Comparison of ENCODE assay signal across 8 mouse cellular contexts in the genomic region with DNA sequence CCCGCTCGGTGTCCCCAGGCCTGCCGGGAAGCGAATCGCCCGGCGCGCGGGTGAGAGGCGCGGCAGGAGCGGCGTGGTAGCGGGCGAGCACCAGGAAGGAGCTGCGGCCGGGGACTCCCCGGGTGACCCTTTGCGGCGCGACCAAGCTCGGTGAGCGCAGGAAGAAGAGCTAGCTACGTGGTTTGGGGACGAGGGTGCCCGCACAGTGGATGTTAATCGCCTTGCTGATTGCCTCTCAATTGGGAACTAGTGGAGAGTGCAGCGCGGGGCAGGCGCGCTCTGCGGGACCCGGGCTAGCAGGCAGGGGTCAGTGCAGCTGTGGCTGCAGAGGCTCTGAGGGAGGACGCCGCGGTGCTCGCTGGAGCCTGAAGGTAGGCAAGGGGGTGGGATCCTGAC. TPM values are rescaled to one million over a fixed set of nuclear protein-coding genes. Genes with fewer than 3 reads are reported as not detected.
DNase-seq lines count a peak whose midpoint lies in the region; ATAC-seq and TF ChIP-seq lines count a peak whose summit lies in the region.

No protein-coding gene starts in this region.

- intact Hi-C loops in heart, postnatal 14 days (cut with DNase I): loop anchor here (5.0 kb wide), 1 partner anchor 262 kb away; no protein-coding TSS in a partner anchor

- WGBS in heart, embryonic 12.5 days: under 1% methylated on average over 37 of the region's 37 CpGs
- under 1% methylated on average over 37 of the region's 37 CpGs for WGBS in forebrain, embryonic 10.5 days
- WGBS in limb, embryonic 12.5 days: under 1% methylated on average over 37 of the region's 37 CpGs
- WGBS in olfactory bulb, adult 2 months: under 1% methylated on average over 37 of the region's 37 CpGs

- H3K4me2 ChIP-seq in heart, embryonic 12.5 days: peak overlapping the region; percentile 100
- H3K4me2 ChIP-seq in limb, embryonic 12.5 days: peak overlapping the region; percentile 98

- 0 out of 2 replicates have a peak, but pooled peaks have one; percentile 26 for ATAC-seq in heart, embryonic 12.5 days (ENCODE audit: insufficient number of reproducible peaks, low FRiP score)
- peak; percentile 63; the same call in 1 of the 2 replicates for ATAC-seq in limb, embryonic 12.5 days (ENCODE audit: insufficient number of reproducible peaks, insufficient read depth, low FRiP score, low TSS enrichment, low read depth)

- peak overlapping the region; percentile 69 for H3K4me3 ChIP-seq in heart, embryonic 12.5 days
- peak overlapping the region; percentile 55 to 78 for H3K4me3 ChIP-seq in ES-E14 (ENCODE audit: insufficient read depth in 1 of 2, low read depth in 1 of 2, low read length in 2 of 2, poor library complexity in 1 of 2, severe bottlenecking in 1 of 2)
- H3K4me3 ChIP-seq in forebrain, embryonic 10.5 days: peak overlapping the region; percentile 68
- H3K4me3 ChIP-seq in limb, embryonic 12.5 days (replicated peaks): peak overlapping the region; percentile 63
- H3K4me3 ChIP-seq in olfactory bulb, adult 2 months (ENCODE audit: insufficient read depth, low read depth, low read length): peak overlapping the region; percentile 76

- peaks cover 13% of the 10 kb centered on the region for H3K4me1 ChIP-seq in heart, embryonic 12.5 days (replicated peaks)
- 0 out of 4 replicates have a peak, but pooled peaks cover 0 to 2% of the 10 kb centered on the region in 2 experiments for H3K4me1 ChIP-seq in ES-E14 (ENCODE audit: control insufficient read depth in 2 of 2, insufficient read depth in 2 of 2, low read length in 2 of 2, poor library complexity in 1 of 2)
- peaks cover 34% of the 10 kb centered on the region for H3K4me1 ChIP-seq in forebrain, embryonic 10.5 days
- peaks cover 15% of the 10 kb centered on the region for H3K4me1 ChIP-seq in limb, embryonic 12.5 days (replicated peaks)
- peaks cover 14% of the 10 kb centered on the region for H3K4me1 ChIP-seq in olfactory bulb, adult 2 months (ENCODE audit: control insufficient read depth, insufficient read depth, low read length)

- H3K27me3 ChIP-seq in heart, embryonic 12.5 days (replicated peaks): peaks cover 71% of the 10 kb centered on the region
- peaks cover 73% of the 10 kb centered on the region for H3K27me3 ChIP-seq in forebrain, embryonic 10.5 days (ENCODE audit: poor library complexity, severe bottlenecking)
- H3K27me3 ChIP-seq in limb, embryonic 12.5 days: peaks cover 63% of the 10 kb centered on the region

- H3K9me3 ChIP-seq in heart, embryonic 12.5 days (replicated peaks): no peaks in the 10 kb centered on the region
- H3K9me3 ChIP-seq in ES-E14 (ENCODE audit: control insufficient read depth, insufficient read depth, low read depth, low read length): no peaks in the 10 kb centered on the region
- no peaks in the 10 kb centered on the region for H3K9me3 ChIP-seq in forebrain, embryonic 10.5 days
- no peaks in the 10 kb centered on the region for H3K9me3 ChIP-seq in limb, embryonic 12.5 days

- TF ChIP-seq CTCF in olfactory bulb, adult 2 months (IDR thresholded peaks at IDR 0.05; ENCODE audit: insufficient read depth, low read depth, low read length): no peak

- no peak for DNase-seq in heart, postnatal 14 days
- peak; percentile 8 for DNase-seq in ES-E14 (ENCODE audit: low read depth, low spot score)
- no peak for DNase-seq in forebrain, embryonic 10.5 days (ENCODE audit: extremely low spot score, low spot score)
- no peak for DNase-seq in lung, postnatal 14 days
- no peak for DNase-seq in right cerebral cortex, postnatal 4 days

- no peak for TF ChIP-seq POLR2A in olfactory bulb, adult 2 months (IDR thresholded peaks at IDR 0.05; ENCODE audit: insufficient read depth, low read depth, low read length)

- H3K9ac ChIP-seq in heart, embryonic 12.5 days: peak overlapping the region; percentile 62
- H3K9ac ChIP-seq in ES-E14 (ENCODE audit: insufficient read depth, low read depth, low read length, poor library complexity, severe bottlenecking): peak overlapping the region; percentile 8; the same call in 1 of the 2 replicates
- H3K9ac ChIP-seq in limb, embryonic 12.5 days (replicated peaks): peak overlapping the region; percentile 59

- in situ Hi-C loops in ES-E14 (cut with MboI; ENCODE audit: low sequenced_read_pairs in 2 of 2, unreplicated experiment in 2 of 2): no loop called here

- no peak overlapping the region for H3K27ac ChIP-seq in heart, embryonic 12.5 days (ENCODE audit: poor library complexity, severe bottlenecking)
- H3K27ac ChIP-seq in ES-E14 (ENCODE audit: insufficient read depth, low read depth, low read length, poor library complexity, severe bottlenecking): no peak overlapping the region
- H3K27ac ChIP-seq in forebrain, embryonic 10.5 days: peak overlapping the region; percentile 31; the same call in 1 of the 2 replicates
- H3K27ac ChIP-seq in limb, embryonic 12.5 days: no peak overlapping the region
- peak overlapping the region; percentile 43; the same call in 1 of the 2 replicates for H3K27ac ChIP-seq in olfactory bulb, adult 2 months (ENCODE audit: insufficient read depth, low read depth, low read length)

- no peaks in the 10 kb centered on the region for H3K36me3 ChIP-seq in heart, embryonic 12.5 days
- H3K36me3 ChIP-seq in ES-E14 (ENCODE audit: control insufficient read depth, insufficient read depth, low read length, poor library complexity, severe bottlenecking): no peaks in the 10 kb centered on the region
- H3K36me3 ChIP-seq in forebrain, embryonic 10.5 days (replicated peaks): no peaks in the 10 kb centered on the region
- no peaks in the 10 kb centered on the region for H3K36me3 ChIP-seq in limb, embryonic 12.5 days

TF ChIP-seq in ES-E14, 5 proteins besides CTCF, POLR2A, EP300 and RAD21:
- TF ChIP-seq MAFK (IDR thresholded peaks at IDR 0.05; ENCODE audit: insufficient read depth, low read depth, low read length) (no peak), HCFC1 (IDR thresholded peaks at IDR 0.05; ENCODE audit: borderline replicate concordance, insufficient read depth, low read length) (no peak), CHD2 (IDR thresholded peaks at IDR 0.05; ENCODE audit: low read depth, low read length) (no peak), ZNF384 (IDR thresholded peaks at IDR 0.05; ENCODE audit: low read depth, low read length) (no peak), ZC3H11A (IDR thresholded peaks at IDR 0.05; ENCODE audit: borderline replicate concordance, low read depth, low read length) (no peak)
TF ChIP-seq in ES-E14: peak in this region for 0.

RNA-seq across cellular contexts. Expression of gene Pcdh15, which starts 0.7 kb away (rescaled TPM):
- polyA plus RNA-seq in heart, embryonic 12.5 days (2016; fragmentation: Nextera tagmentation; extraction: Ambion mirVana): 0.35 and 0.47 TPM in 2 replicates
- total RNA-seq in heart, postnatal 14 days (2021): under 1 TPM; 0.33 to 0.46 TPM
- total RNA-seq in ES-E14 (2012; rRNA removed): 0.04 TPM in 1 of 2 replicates, not detected in the other
- 0.24 and 0.38 TPM in 2 replicates for polyA plus RNA-seq in forebrain, embryonic 10.5 days (2016; fragmentation: Nextera tagmentation; extraction: Ambion mirVana)
- polyA plus RNA-seq in limb, embryonic 12.5 days (2016; fragmentation: Nextera tagmentation; extraction: Ambion mirVana): 1.7 and 2.6 TPM in 2 replicates
- polyA plus RNA-seq in olfactory bulb, adult 2 months (2012; ENCODE audit: insufficient read depth, insufficient read length, low replicate concordance, missing spikeins): not detected in 2 replicates

Comparison
In these comparisons a context has a peak if more than half of its experiments do, and no peak if none do; other contexts are left out.
1. H3K27ac ChIP-seq: peak in forebrain, embryonic 10.5 days (single experiment) and olfactory bulb, adult 2 months (single experiment); none in heart, embryonic 12.5 days (single experiment), ES-E14 (single experiment) and limb, embryonic 12.5 days (single experiment).
2. H3K9ac ChIP-seq: peak in every context shown above with its lines; median percentile 62 in heart, embryonic 12.5 days; 59 in limb, embryonic 12.5 days; 8 in ES-E14.
3. Peak in every context shown above with its lines, with median percentiles within 50 percentile points of each other: H3K4me3 ChIP-seq.